Mouse (Mus musculus) ES-E14 (cell line): ENCODE results near the gene Clic1. TPM values are rescaled to one million over a fixed set of nuclear protein-coding genes. Genes with fewer than 3 reads are reported as not detected.

Experiments used
- DNase-seq: peaks from one replicate; pipeline ENCODE4 v3.0.0-alpha.2; 2013; ENCODE audit warnings: low read depth, low spot score
- H3K27ac ChIP-seq: 2 replicates; pipeline ENCODE4 v1.5.1; 2012; ENCODE audit warnings: low read depth, mild to moderate bottlenecking, low read length, moderate library complexity, mixed read lengths; ENCODE audit not compliant: poor library complexity, insufficient read depth, severe bottlenecking
- H3K36me3 ChIP-seq: 2 replicates; pipeline ENCODE4 v1.6.1; 2012; ENCODE audit warnings: mild to moderate bottlenecking, low read length, moderate library complexity, mixed read lengths; ENCODE audit not compliant: control insufficient read depth, poor library complexity, insufficient read depth, severe bottlenecking
- H3K4me1 ChIP-seq, 2 experiments: fragments of 150-350 bp in 1 of 2; sonication (generic) in 1 of 2; 2 replicates each; pipeline ENCODE4 v1.6.1; 2012; ENCODE audit warnings: low read length in 2 of 2, mild to moderate bottlenecking in 1 of 2, mixed read lengths in 1 of 2; ENCODE audit not compliant: control insufficient read depth in 2 of 2, insufficient read depth in 2 of 2, poor library complexity in 1 of 2
- H3K4me3 ChIP-seq, 2 experiments: fragments of 150-350 bp in 1 of 2; sonication (generic) in 1 of 2; 2 replicates each; pipeline ENCODE4 v1.5.1; 2012; ENCODE audit warnings: low read length in 2 of 2, low read depth in 1 of 2, mild to moderate bottlenecking in 1 of 2, mixed read lengths in 1 of 2; ENCODE audit not compliant: insufficient read depth in 1 of 2, poor library complexity in 1 of 2, severe bottlenecking in 1 of 2
- H3K9ac ChIP-seq: 2 replicates; pipeline ENCODE4 v1.6.1; 2012; ENCODE audit warnings: low read depth, mild to moderate bottlenecking, low read length, mixed read lengths; ENCODE audit not compliant: poor library complexity, insufficient read depth, severe bottlenecking
- H3K9me3 ChIP-seq: fragments of 150-350 bp; sonication (generic); 2 replicates; pipeline ENCODE4 v1.6.1; 2012; ENCODE audit warnings: low read depth, mild to moderate bottlenecking, low read length; ENCODE audit not compliant: control insufficient read depth, insufficient read depth
- CHD2 ChIP-seq: IDR thresholded peaks from 2 replicates; pipeline ENCODE4 v1.6.1; 2014; ENCODE audit warnings: mild to moderate bottlenecking, low read depth, low read length, inconsistent platforms
- HCFC1 ChIP-seq: IDR thresholded peaks from 2 replicates; pipeline ENCODE4 v1.6.1; 2012; ENCODE audit warnings: low read length, inconsistent platforms, borderline replicate concordance; ENCODE audit not compliant: insufficient read depth
- MAFK ChIP-seq: IDR thresholded peaks from 2 replicates; pipeline ENCODE4 v1.6.1; 2014; ENCODE audit warnings: mild to moderate bottlenecking, low read depth, low read length, inconsistent platforms; ENCODE audit not compliant: insufficient read depth
- ZC3H11A ChIP-seq: IDR thresholded peaks from 2 replicates; pipeline ENCODE4 v1.6.1; 2012; ENCODE audit warnings: low read depth, mild to moderate bottlenecking, inconsistent platforms, low read length, borderline replicate concordance
- ZNF384 ChIP-seq: IDR thresholded peaks from 2 replicates; pipeline ENCODE4 v1.6.1; 2012; ENCODE audit warnings: low read depth, low read length, inconsistent platforms
- in situ Hi-C, 2 experiments: fragments of 600-800 bp; cut with MboI; formaldehyde crosslinking; loops; one replicate each; pipeline ENCODE4 v1.15.1; 2025; ENCODE audit warnings: low sequenced_read_pairs in 2 of 2, inconsistent platforms in 1 of 2; ENCODE audit not compliant: unreplicated experiment in 2 of 2
- total RNA-seq: library from RNA; depleted of rRNA; stranded (reverse); fragments of 300-350 nt; gene quantifications from 2 replicates; pipeline ENCODE4 v1.2.3, GENCODE M21; 2012

Clic1 gene
- total RNA-seq, 1 experiment = 133 TPM

DNA sequence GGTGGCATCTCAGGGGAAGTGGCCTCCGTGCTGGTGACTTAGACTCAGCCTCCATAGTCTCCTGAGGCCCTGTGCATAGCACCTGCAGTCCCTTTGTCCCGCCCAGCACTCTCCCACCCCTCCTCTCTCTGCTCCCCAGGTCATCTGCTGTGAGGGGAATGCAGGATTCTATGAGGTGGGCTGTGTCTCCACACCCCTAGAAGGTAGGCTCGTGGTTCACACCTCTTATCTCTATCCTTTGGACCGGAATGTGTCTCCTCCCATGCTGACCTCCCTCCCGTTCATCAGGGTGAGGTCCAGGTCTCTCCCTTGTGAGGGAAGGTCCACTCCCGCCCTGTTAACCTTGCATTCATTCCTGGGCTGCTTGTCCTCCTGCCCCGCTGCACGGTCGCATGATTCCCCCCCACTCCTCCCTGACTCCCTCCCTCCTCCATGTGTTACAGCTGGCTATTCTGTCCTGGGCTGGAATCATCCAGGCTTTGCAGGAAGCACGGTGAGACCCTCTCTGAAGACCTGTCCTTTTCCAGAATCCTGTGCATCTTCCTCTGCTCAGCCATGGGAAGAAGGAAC, 50.5 kb downstream of the Clic1 start:
- H3K9me3 ChIP-seq = no peaks in the 10 kb centered on the region
- no peak overlapping the region for H3K9ac ChIP-seq
- peaks cover 0 to 6% of the 10 kb centered on the region in 2 experiments; a peak in 1 of 4 replicates for H3K4me1 ChIP-seq
- H3K4me3 ChIP-seq = no peak overlapping the region; a peak in 1 of 4 replicates
- H3K27ac ChIP-seq = no peak overlapping the region
- peaks cover 22% of the 10 kb centered on the region; the same call in 1 of the 2 replicates for H3K36me3 ChIP-seq
- no peak for TF ChIP-seq MAFK
- TF ChIP-seq CHD2 = no peak
- no peak for TF ChIP-seq ZNF384
- TF ChIP-seq ZC3H11A = no peak
- TF ChIP-seq HCFC1 = no peak
- no peak for DNase-seq
- in situ Hi-C loops = loop anchor here in 1 of 2 experiments (25.0 kb wide), 1 partner anchor 88 kb away; the partner anchor contains the start of genes Vars and Vwa7

DNA sequence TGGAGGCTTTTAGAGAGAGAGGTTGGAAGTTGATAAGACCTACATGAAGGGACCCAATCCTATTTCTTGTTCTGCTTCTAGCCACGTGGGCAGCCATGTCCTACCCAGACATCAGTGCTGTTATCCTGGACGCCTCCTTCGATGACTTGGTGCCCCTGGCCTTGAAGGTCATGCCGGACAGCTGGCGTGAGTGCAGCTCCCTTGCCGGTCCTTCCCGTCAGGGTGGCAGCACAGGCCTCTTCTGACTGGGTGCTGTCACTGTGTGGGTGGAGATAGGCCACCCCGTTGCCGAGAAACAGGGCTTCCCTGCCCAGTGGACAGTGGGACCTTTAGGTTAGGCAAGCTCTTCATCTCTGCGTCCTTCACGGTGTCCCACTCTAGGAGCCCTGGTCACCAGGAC, 51.4 kb downstream of the Clic1 start:
- H3K4me1 ChIP-seq = peaks cover 0 to 9% of the 10 kb centered on the region in 2 experiments; a peak in 1 of 4 replicates
- no peak overlapping the region for H3K4me3 ChIP-seq
- no peak for DNase-seq
- TF ChIP-seq CHD2 = no peak
- TF ChIP-seq HCFC1 = no peak
- TF ChIP-seq MAFK = no peak
- TF ChIP-seq ZNF384 = no peak
- no peak for TF ChIP-seq ZC3H11A
- H3K9ac ChIP-seq = no peak overlapping the region
- H3K27ac ChIP-seq = no peak overlapping the region
- in situ Hi-C loops = loop anchor here in 1 of 2 experiments (25.0 kb wide), 1 partner anchor 89 kb away; the partner anchor contains the start of genes Vars and Vwa7
- H3K9me3 ChIP-seq = no peaks in the 10 kb centered on the region
- H3K36me3 ChIP-seq = peaks cover 20% of the 10 kb centered on the region; the same call in 1 of the 2 replicates

DNA sequence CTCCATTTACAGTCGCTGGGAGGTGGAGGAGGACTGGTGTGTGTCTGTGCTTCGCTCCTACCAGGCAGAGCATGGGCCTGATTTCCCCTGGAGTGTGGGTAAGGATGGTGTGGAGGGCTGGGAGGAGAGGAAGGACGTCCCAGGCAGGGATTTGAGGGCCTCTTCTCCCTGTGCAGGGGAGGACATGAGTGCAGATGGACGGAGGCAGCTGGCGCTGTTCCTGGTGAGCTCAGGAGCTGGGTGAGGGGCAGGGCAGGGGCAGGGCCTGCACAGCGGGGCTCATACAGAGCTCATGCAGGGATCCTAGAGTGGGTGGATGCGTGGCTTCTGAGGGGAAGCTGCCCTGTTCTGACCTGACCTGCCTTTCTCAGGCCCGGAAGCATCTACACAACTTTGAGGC, 52.5 kb downstream of the Clic1 start:
- DNase-seq = no peak
- H3K36me3 ChIP-seq = peaks cover 18% of the 10 kb centered on the region; the same call in 1 of the 2 replicates
- no peak for TF ChIP-seq HCFC1
- TF ChIP-seq MAFK = no peak
- TF ChIP-seq ZNF384 = no peak
- no peak for TF ChIP-seq ZC3H11A
- no peak for TF ChIP-seq CHD2
- H3K9me3 ChIP-seq = no peaks in the 10 kb centered on the region
- H3K4me3 ChIP-seq = no peak overlapping the region
- H3K9ac ChIP-seq = no peak overlapping the region
- peaks cover 0 to 9% of the 10 kb centered on the region in 2 experiments; a peak in 1 of 4 replicates for H3K4me1 ChIP-seq
- in situ Hi-C loops = loop anchor here in 1 of 2 experiments (25.0 kb wide), 1 partner anchor 90 kb away; the partner anchor contains the start of genes Vars and Vwa7
- H3K27ac ChIP-seq = no peak overlapping the region

DNA sequence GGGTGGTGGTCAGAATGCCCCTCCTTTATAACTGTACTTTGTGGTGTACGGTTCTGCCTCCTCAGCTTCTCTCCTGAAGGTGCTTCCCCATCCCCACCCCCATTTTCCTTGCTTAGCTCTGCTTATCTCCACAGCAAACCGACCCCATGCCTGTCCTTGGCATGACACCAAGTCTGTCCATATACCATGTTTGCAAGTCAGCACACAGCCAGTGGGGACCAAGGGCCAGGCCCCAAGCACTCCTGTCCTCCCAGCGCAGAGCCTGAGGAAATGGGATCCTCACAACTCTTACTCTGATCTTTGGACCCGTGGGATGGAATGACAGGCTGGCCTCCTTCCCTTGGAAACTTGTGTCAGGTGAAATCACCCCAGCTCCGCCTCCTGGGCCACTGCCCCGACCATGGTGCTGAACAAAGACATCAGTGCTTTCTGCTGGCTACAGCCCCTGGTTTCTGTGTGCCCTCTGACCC, 53.5 kb downstream of the Clic1 start:
- H3K27ac ChIP-seq = no peak overlapping the region
- no peak overlapping the region for H3K4me3 ChIP-seq
- in situ Hi-C loops = loop anchor here in 1 of 2 experiments (25.0 kb wide), 1 partner anchor 91 kb away; the partner anchor contains the start of genes Vars and Vwa7
- H3K36me3 ChIP-seq = peaks cover 18% of the 10 kb centered on the region; the same call in 1 of the 2 replicates
- no peaks in the 10 kb centered on the region for H3K9me3 ChIP-seq
- no peak overlapping the region for H3K9ac ChIP-seq
- DNase-seq = no peak
- no peak for TF ChIP-seq MAFK
- TF ChIP-seq CHD2 = no peak
- no peak for TF ChIP-seq HCFC1
- no peak for TF ChIP-seq ZNF384
- TF ChIP-seq ZC3H11A = no peak
- peaks cover 0 to 9% of the 10 kb centered on the region in 2 experiments; a peak in 1 of 4 replicates for H3K4me1 ChIP-seq

DNA sequence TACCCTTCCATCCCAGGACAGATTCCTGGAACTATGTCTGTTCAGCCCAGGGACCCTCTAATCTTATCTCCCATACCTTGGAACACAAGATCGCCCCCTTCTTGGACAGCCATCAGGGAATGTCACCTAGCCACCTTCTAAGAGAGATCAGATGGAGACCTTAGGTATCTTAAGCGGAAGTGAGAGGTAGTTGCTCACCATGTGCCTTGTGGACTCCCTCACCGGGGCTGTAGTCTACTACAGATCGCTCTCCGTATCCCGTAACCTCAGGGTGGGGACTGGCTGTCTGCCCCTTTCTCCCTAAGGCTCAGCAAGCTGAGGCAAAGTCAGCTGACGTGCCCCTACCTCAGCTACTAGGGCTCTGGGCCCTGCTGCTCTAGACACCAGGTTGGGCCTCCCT, 54.3 kb downstream of the Clic1 start:
- no peak overlapping the region for H3K9ac ChIP-seq
- in situ Hi-C loops = loop anchor here in 1 of 2 experiments (25.0 kb wide), 1 partner anchor 92 kb away; the partner anchor contains the start of genes Vars and Vwa7
- DNase-seq = no peak
- no peak overlapping the region for H3K27ac ChIP-seq
- peaks cover 14% of the 10 kb centered on the region; the same call in 1 of the 2 replicates for H3K36me3 ChIP-seq
- TF ChIP-seq HCFC1 (no peak), ZNF384 (no peak), MAFK (no peak), ZC3H11A (no peak), CHD2 (no peak)
- no peaks in the 10 kb centered on the region for H3K9me3 ChIP-seq
- no peak overlapping the region for H3K4me3 ChIP-seq
- H3K4me1 ChIP-seq = peaks cover 0 to 9% of the 10 kb centered on the region in 2 experiments; a peak in 1 of 4 replicates
